Mouse (Mus musculus): ENCODE measurements at regions not wholly inside any gene's neighbourhood (a gene's known extent, or its start where the extent isn't known, plus 50 kb on each side); places are given as distances from the start of the nearest gene placed in this dataset.

- TF ChIP-seq CTCF (IDR thresholded peaks at IDR 0.05; ENCODE audit: insufficient read depth, low read depth, low read length) (no peak), POLR2A (IDR thresholded peaks at IDR 0.05; ENCODE audit: insufficient read depth, low read depth, low read length) (no peak)
Measured at GRCm38 (mm10) chr4:131386961-131387360, 442.8 kb downstream of the Matn1 start.
